Mouse (Mus musculus) olfactory bulb, adult 2 months (tissue): ENCODE measurements around the gene Prg3. TPM values are rescaled to one million over a fixed set of nuclear protein-coding genes. Genes with fewer than 3 reads are reported as not detected.

Source experiments
- H3K27ac ChIP-seq: fragments of 200-500 bp; 2 replicates; pipeline ENCODE4 v1.5.1; 2012; ENCODE audit warnings: low read depth, low read length; ENCODE audit not compliant: insufficient read depth
- H3K4me1 ChIP-seq: fragments of 200-500 bp; 2 replicates; pipeline ENCODE4 v1.6.1; 2012; ENCODE audit warnings: low read length; ENCODE audit not compliant: control insufficient read depth, insufficient read depth
- H3K4me3 ChIP-seq: fragments of 200-500 bp; 2 replicates; pipeline ENCODE4 v1.5.1; 2012; ENCODE audit warnings: mild to moderate bottlenecking, low read depth, low read length, moderate library complexity; ENCODE audit not compliant: insufficient read depth
- CTCF ChIP-seq: fragments of 200-500 bp; IDR thresholded peaks from 2 replicates; pipeline ENCODE4 v1.5.1; 2012; ENCODE audit warnings: low read depth, mild to moderate bottlenecking, low read length, moderate library complexity; ENCODE audit not compliant: insufficient read depth
- POLR2A ChIP-seq: fragments of 200-500 bp; IDR thresholded peaks from 2 replicates; pipeline ENCODE4 v1.6.1; 2012; ENCODE audit warnings: mild to moderate bottlenecking, low read depth, low read length, moderate library complexity; ENCODE audit not compliant: insufficient read depth
- WGBS: fragments of 180-500 bp; shearing (Covaris S2); methylation state at CpG from one replicate; pipeline ENCODE4 v1.1.7; 2018; 5-methylcytosine and 5-hydroxymethylcytosine counted together
- polyA plus RNA-seq: library from polyadenylated mRNA; stranded (reverse); fragments of >200 nt; gene quantifications from 2 replicates; pipeline ENCODE4 v1.2.4, GENCODE M21; 2012; ENCODE audit warnings: low replicate concordance; ENCODE audit not compliant: missing spikeins, insufficient read depth, insufficient read length

Gene Prg3
- polyA plus RNA-seq, 1 experiment = not detected

DNA sequence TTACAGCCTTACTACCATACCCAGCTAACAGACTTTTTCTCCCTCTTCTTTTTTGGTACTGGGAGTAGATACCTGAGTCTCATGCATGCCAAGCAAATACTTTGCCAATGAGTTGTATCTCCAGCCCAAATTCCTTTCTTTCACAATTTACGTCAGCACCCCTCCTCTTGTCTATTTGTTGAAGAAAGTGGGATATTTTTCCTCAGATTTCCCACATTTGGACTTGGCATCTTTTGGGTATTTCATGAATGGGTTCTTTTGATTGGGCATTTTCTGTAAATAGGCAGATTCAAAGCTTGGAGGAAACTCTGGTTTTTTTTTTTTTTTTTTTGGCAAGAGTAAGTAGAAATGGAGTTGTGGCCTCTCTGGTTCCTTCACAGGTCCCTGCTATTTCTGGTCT, 35.8 kb upstream of the Prg3 start:
- Histone ChIP-seq H3K4me3 (no peak overlapping the region), H3K4me1 (no peaks in the 10 kb centered on the region), H3K27ac (no peak overlapping the region)
- WGBS = 65% methylated on average over 1 of the region's 1 CpGs
- TF ChIP-seq POLR2A = no peak
- TF ChIP-seq CTCF = no peak

DNA sequence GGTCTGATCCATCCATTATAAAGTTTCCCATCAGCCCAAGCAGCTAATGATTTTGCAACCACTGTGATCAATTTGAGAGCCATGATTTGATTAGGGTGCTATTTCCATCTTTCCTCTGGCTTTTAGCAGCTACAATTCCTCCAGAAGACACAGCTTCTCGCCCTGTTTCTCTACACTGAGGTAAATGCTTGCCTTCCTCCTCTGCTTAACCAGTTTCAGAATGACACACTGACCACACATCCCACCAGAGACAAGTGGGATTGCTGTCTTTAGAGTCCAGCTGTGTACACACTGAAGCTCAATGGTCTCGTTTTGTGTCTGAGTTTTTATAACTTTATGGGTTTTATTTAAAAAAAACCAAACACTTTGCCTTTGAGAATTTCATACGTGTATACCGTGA, 35.3 kb upstream of the Prg3 start:
- Histone ChIP-seq H3K27ac (no peak overlapping the region), H3K4me3 (no peak overlapping the region)
- 79% methylated on average over 4 of the region's 4 CpGs for WGBS

DNA sequence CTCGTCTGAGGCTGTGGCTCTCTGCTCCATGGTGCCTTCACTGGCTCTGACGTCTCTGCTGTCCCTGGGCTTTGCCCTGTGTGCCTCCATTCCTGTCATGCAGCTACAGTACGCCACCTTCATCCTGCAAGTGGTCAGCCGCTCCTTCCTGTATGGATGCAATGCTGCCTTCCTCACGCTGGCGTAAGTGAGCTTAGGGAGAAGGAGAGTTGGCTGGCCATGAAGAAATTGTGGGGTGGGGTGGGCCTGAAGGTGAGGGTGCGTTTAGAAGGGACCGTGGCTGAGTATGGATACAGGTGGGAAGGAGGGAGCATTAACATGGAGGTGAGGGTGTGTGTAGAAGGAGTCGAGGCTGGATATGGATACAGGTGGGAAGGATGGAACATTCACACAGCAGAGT, 32.6 kb upstream of the Prg3 start:
- no peak for TF ChIP-seq POLR2A
- no peak for TF ChIP-seq CTCF
- no peaks in the 10 kb centered on the region for H3K4me1 ChIP-seq
- H3K4me3 ChIP-seq = no peak overlapping the region
- H3K27ac ChIP-seq = no peak overlapping the region
- 93% methylated on average over 9 of the region's 9 CpGs for WGBS

More for the DNA sequence above, 35.3 kb upstream of the Prg3 start:
- no peaks in the 10 kb centered on the region for H3K4me1 ChIP-seq
- no peak for TF ChIP-seq CTCF
- TF ChIP-seq POLR2A = no peak

DNA sequence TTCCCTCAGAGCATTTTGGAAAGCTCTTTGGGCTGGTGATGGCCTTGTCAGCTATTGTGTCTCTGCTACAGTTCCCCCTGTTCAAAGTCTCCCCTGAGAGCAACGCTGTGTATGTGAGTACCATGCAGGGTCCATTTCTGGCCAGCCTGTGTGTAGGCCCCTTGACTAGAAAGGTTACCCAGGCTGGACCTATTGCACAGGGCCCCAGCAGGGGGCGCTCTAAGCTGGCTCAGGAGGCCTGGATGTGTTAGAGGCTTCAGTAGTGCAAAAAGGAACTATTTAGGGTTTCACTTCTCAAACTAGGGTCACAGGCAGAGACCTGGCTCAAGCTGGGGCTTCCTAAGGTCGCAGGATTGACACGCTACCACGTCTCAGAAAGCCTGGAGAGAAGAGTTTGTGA, 31.7 kb upstream of the Prg3 start:
- peak; percentile 43; the same call in 1 of the 2 replicates for TF ChIP-seq CTCF
- no peak; the same call in 1 of the 2 replicates for TF ChIP-seq POLR2A
- WGBS = 50% methylated on average over 5 of the region's 5 CpGs
- H3K27ac ChIP-seq = no peak overlapping the region
- no peaks in the 10 kb centered on the region for H3K4me1 ChIP-seq
- no peak overlapping the region for H3K4me3 ChIP-seq

DNA sequence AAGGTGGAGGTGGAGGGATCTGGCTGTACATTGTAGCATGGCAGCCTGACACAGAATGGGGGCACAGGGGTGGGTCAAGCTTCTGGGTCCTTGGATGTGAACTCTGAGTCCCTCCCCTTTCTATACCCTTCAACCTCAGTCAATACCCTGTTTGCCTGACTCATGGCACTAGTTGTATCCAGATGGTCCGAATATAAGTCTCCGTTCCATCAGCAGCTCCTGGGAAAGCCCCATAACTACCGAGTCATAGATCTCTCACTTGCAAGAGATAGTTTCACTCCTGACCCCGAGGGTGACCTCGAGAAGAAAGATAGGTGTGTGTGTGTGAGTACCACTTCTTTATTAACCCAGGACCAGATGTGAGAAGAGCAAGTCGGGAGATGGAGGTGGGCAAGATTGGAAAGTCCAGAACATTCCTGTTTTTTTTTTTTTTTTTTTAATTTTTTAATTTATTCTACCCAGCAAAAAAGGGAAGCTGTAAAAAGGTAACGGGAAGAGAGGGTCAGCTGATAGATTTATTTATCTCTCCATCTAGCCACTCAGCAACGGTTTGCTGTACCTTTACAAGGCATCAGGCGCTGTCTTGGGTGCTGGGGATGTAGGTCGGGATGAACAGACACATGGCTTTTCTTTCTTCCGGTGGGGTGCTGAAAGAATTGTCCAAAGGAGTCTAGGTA, 29.3 kb upstream of the Prg3 start:
- Histone ChIP-seq H3K4me1 (no peaks in the 10 kb centered on the region), H3K4me3 (no peak overlapping the region), H3K27ac (no peak overlapping the region)
- WGBS = 90% methylated on average over 11 of the region's 11 CpGs
- TF ChIP-seq POLR2A (no peak), CTCF (no peak)

DNA sequence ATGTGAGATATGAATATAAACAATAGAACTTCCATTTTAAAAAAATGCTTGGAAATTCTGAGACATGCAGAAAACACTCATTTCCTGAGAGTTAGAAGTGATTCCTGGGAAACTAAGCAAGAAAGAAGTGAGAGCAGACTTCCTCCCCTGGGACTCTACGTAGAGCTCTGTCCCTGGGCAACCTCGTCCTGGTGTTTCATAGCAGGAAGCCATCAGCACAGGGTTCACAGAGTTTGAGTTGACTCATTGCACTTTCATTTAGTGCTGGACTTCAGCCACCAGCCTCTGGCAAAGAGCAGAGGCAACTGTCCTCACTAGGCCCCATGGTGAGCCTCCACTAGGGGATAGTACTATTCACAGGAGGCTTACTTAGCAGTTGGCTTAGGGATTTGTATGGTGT, 26.7 kb upstream of the Prg3 start:
- H3K27ac ChIP-seq = no peak overlapping the region
- TF ChIP-seq POLR2A (no peak), CTCF (no peak)
- no peaks in the 10 kb centered on the region for H3K4me1 ChIP-seq
- WGBS = 70% methylated on average over 2 of the region's 2 CpGs
- H3K4me3 ChIP-seq = no peak overlapping the region

DNA sequence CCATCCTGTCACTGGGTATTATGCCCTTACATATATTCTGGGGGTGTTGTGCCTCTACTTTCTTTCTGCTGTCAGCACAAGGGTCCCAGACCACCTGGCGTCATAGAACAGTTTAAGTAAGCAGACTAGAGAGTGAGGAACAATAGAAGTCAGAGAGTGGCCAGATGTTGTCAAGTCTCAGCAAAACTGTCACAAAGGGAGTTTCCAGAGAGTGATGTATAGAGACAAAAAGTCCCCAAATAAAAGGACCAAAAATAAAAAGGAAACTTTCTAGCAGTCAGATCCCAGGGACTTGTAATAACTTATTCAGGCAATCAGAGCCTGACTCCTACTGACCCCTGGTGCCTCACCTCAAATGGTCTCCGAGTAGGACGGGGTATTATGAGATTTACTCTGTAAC, 26.1 kb upstream of the Prg3 start:
- no peak overlapping the region for H3K27ac ChIP-seq
- no peaks in the 10 kb centered on the region for H3K4me1 ChIP-seq
- H3K4me3 ChIP-seq = no peak overlapping the region
- TF ChIP-seq CTCF (no peak), POLR2A (no peak)
- WGBS = 89% methylated on average over 3 of the region's 3 CpGs

DNA sequence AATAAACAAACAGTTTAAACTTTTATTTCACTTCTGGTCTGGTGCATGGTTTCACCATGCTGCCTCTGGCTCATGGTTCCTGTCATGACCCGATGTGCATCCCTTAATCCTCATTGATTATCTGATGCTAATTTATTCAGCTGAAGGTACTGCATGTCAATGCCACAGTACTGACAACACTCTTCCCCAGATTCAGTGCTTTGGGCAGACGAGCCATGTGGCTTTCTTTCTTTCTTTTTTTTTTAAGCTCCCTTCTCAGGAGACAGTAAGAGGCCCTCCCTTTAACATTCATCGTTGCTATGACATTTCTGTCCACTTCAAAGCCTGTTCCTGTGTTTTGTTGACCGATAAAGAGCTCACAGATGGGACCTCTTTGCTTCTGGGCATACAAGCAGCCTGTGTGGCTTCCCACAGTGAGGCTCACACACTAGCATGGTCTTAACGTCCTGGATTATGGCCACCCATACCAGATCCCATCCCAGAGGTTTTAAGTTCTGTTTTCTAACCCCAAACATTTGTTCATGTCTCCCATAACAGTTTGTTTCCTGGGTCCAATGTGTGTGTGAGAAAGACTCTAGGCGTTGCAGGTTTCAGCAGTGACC, 25.0 kb upstream of the Prg3 start:
- H3K27ac ChIP-seq = no peak overlapping the region
- no peaks in the 10 kb centered on the region for H3K4me1 ChIP-seq
- TF ChIP-seq CTCF = no peak
- TF ChIP-seq POLR2A = no peak
- no peak overlapping the region for H3K4me3 ChIP-seq
- 41% methylated on average over 6 of the region's 6 CpGs for WGBS

DNA sequence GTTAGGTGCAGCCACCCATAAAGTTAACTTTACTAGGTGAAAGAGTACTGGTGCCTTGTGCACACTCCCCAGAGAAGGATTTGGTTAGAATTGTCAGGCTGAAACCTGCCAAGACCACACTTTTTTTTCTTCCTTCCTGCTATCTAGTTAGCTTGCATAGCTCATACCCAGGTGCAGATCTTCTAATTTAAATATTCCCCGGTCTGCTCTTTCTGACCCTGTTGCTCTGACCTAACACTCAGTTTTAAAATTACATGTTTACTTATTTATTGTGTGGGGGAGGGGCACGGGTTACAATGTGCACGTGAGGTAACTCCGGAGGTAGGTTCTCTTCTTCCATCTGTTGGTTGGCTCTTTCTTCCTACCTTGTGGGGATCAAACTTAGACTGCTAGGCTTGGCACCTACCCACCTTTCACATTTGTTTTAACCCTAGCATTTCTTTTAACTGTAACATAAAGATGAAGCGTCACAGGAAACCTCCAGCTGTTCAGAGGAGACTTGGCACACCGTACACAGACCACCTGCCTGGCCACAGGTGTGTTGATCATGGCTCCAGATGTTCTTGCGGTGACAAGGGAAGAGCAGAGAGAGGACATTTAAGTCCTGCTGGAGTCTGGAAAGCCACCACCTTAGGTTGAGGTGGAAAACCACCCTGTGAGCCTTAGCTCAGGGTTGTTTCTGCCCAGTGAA, 23.8 kb upstream of the Prg3 start:
- TF ChIP-seq CTCF (no peak), POLR2A (no peak)
- Histone ChIP-seq H3K4me1 (no peaks in the 10 kb centered on the region), H3K27ac (no peak overlapping the region), H3K4me3 (no peak overlapping the region)
- WGBS = 87% methylated on average over 7 of the region's 7 CpGs
